Mouse (Mus musculus) hindbrain, embryonic 14.5 days (tissue): ENCODE results near the gene Gtf2e1. TPM values are rescaled to one million over a fixed set of nuclear protein-coding genes. Genes with fewer than 3 reads are reported as not detected.

Source experiments
- ATAC-seq: fragments of 200-750 bp; cut with Nextera tagmentation; 2 replicates; pipeline ENCODE4 v1.8.0; 2017; ENCODE audit warnings: moderate number of reproducible peaks, mild to moderate bottlenecking, moderate TSS enrichment, moderate library complexity; ENCODE audit not compliant: low FRiP score
- DNase-seq: peaks from one replicate; pipeline ENCODE4 v3.0.0-alpha.2; 2015; ENCODE audit warnings: low spot score
- H3K27ac ChIP-seq: fragments of 300-500 bp; sonication (generic); 2 replicates; pipeline ENCODE4 v1.5.1; 2014; ENCODE audit warnings: mild to moderate bottlenecking, moderate library complexity
- H3K27me3 ChIP-seq: fragments of 300-500 bp; sonication (generic); 2 replicates; pipeline ENCODE4 v1.6.1; 2014; ENCODE audit warnings: mild to moderate bottlenecking, low read length, mixed read lengths; ENCODE audit not compliant: control insufficient read depth, insufficient read depth
- H3K36me3 ChIP-seq: fragments of 300-500 bp; sonication (generic); replicated peaks from 2 replicates; pipeline ENCODE4 v1.6.1; 2014; ENCODE audit not compliant: control insufficient read depth, insufficient read depth
- H3K4me1 ChIP-seq: fragments of 300-500 bp; sonication (generic); replicated peaks from 2 replicates; pipeline ENCODE4 v1.6.1; 2014; ENCODE audit warnings: antibody characterized with exemption, low read length, mixed read lengths; ENCODE audit not compliant: control insufficient read depth, insufficient read depth
- H3K4me2 ChIP-seq: fragments of 300-500 bp; sonication (generic); replicated peaks from 2 replicates; pipeline ENCODE4 v1.6.1; 2014; ENCODE audit warnings: mild to moderate bottlenecking, moderate library complexity
- H3K4me3 ChIP-seq: fragments of 300-500 bp; sonication (generic); replicated peaks from 2 replicates; pipeline ENCODE4 v1.5.1; 2014; ENCODE audit warnings: mild to moderate bottlenecking, low read length
- H3K9ac ChIP-seq: fragments of 300-500 bp; sonication (generic); 2 replicates; pipeline ENCODE4 v1.6.1; 2014
- H3K9me3 ChIP-seq: fragments of 300-500 bp; sonication (generic); 2 replicates; pipeline ENCODE4 v1.6.1; 2016; ENCODE audit warnings: low read length; ENCODE audit not compliant: control insufficient read depth
- WGBS: fragments of 180-500 bp; shearing (Covaris S2); extraction: QIAGEN DNeasy Blood & Tissue Kit; methylation state at CpG from one replicate; pipeline ENCODE4 v1.1.7; 2014; 5-methylcytosine and 5-hydroxymethylcytosine counted together
- polyA plus RNA-seq: library from polyadenylated mRNA; unstranded; fragments of >200 nt; fragmentation: Nextera tagmentation; extraction: Ambion mirVana; gene quantifications from 2 replicates; pipeline ENCODE4 v1.2.1, GENCODE M21; 2014

Gtf2e1 gene
- polyA plus RNA-seq, 1 experiment from 2014 or later = 29.0 TPM

GRCm38 (mm10) chr16:37511489-37511888 lies 28.1 kb downstream of the Gtf2e1 start:
- Histone ChIP-seq H3K36me3 (peaks cover 45% of the 10 kb centered on the region), H3K27ac (no peak overlapping the region), H3K27me3 (no peaks in the 10 kb centered on the region), H3K4me2 (no peak overlapping the region), H3K4me1 (peaks cover 11% of the 10 kb centered on the region; the same call in 1 of the 2 replicates), H3K9ac (no peak overlapping the region), H3K9me3 (no peaks in the 10 kb centered on the region), H3K4me3 (no peak overlapping the region)
- WGBS = 88% methylated on average over 15 of the region's 15 CpGs
- DNase-seq = no peak
- no peak for ATAC-seq

GRCm38 (mm10) chr16:37506751-37507150 lies 32.8 kb downstream of the Gtf2e1 start:
- Histone ChIP-seq H3K4me3 (no peak overlapping the region), H3K9ac (no peak overlapping the region), H3K27me3 (no peaks in the 10 kb centered on the region), H3K9me3 (no peaks in the 10 kb centered on the region), H3K4me1 (peaks cover 11% of the 10 kb centered on the region; the same call in 1 of the 2 replicates), H3K4me2 (no peak overlapping the region), H3K36me3 (peaks cover 19% of the 10 kb centered on the region), H3K27ac (no peak overlapping the region)
- no peak for ATAC-seq
- 78% methylated on average over 9 of the region's 9 CpGs for WGBS
- no peak for DNase-seq

GRCm38 (mm10) chr16:37504517-37504916 lies 35.1 kb downstream of the Gtf2e1 start:
- Histone ChIP-seq H3K9ac (no peak overlapping the region), H3K4me1 (peaks cover 11% of the 10 kb centered on the region; the same call in 1 of the 2 replicates), H3K27me3 (no peaks in the 10 kb centered on the region), H3K36me3 (no peaks in the 10 kb centered on the region), H3K27ac (no peak overlapping the region), H3K4me2 (no peak overlapping the region), H3K4me3 (no peak overlapping the region), H3K9me3 (no peaks in the 10 kb centered on the region)
- DNase-seq = no peak
- 52% methylated on average over 1 of the region's 1 CpGs for WGBS
- ATAC-seq = no peak

DNA sequence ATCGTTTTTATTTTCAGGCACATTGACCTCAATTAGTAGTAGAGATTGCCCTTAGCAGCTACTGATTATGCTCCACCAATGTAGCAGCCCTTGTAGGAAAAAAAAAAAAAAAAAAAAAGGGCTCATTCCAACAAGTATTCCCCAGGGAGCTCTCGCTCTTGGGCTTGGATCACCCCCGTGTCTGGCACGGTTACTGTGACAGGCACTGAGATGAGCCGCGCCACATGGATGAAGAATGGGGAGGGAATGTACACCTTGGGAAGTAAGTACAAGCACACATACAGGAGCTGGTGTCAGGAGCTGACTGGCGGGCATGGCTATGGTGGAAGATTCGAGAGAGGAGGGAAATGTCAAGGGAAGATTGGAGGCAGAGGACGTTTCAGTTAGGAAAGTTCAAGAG lies 41.0 kb downstream of the Gtf2e1 start:
- no peak for DNase-seq
- no peak overlapping the region for H3K27ac ChIP-seq
- no peaks in the 10 kb centered on the region for H3K4me1 ChIP-seq
- no peaks in the 10 kb centered on the region for H3K9me3 ChIP-seq
- ATAC-seq = no peak
- H3K36me3 ChIP-seq = no peaks in the 10 kb centered on the region
- no peaks in the 10 kb centered on the region for H3K27me3 ChIP-seq
- H3K9ac ChIP-seq = no peak overlapping the region
- WGBS = 62% methylated on average over 9 of the region's 9 CpGs
- H3K4me3 ChIP-seq = no peak overlapping the region
- H3K4me2 ChIP-seq = no peak overlapping the region

DNA sequence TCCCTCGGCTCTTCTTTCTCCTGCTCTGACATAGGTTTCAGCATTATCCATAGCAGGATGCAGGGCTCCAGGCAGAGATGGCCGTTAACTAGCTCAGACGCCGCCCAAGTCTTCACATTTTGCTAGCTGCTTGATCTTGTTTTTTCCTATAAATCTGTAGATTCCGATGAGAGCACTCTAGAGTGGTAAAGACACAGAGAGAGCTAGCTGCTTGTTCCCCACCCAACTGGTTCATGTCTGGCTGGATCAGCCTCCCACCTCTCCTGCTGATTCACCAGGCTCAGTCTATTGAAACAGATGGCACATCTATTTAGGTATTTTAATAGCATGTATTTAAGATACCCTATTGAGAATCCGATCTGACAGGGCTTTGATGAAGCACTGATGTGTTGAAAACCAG lies 44.6 kb downstream of the Gtf2e1 start:
- DNase-seq (no peak), ATAC-seq (no peak)
- Histone ChIP-seq H3K27me3 (no peaks in the 10 kb centered on the region), H3K9ac (no peak overlapping the region), H3K9me3 (no peaks in the 10 kb centered on the region), H3K36me3 (no peaks in the 10 kb centered on the region), H3K4me3 (no peak overlapping the region), H3K27ac (no peak overlapping the region), H3K4me1 (no peaks in the 10 kb centered on the region), H3K4me2 (no peak overlapping the region)
- 80% methylated on average over 6 of the region's 6 CpGs for WGBS

DNA sequence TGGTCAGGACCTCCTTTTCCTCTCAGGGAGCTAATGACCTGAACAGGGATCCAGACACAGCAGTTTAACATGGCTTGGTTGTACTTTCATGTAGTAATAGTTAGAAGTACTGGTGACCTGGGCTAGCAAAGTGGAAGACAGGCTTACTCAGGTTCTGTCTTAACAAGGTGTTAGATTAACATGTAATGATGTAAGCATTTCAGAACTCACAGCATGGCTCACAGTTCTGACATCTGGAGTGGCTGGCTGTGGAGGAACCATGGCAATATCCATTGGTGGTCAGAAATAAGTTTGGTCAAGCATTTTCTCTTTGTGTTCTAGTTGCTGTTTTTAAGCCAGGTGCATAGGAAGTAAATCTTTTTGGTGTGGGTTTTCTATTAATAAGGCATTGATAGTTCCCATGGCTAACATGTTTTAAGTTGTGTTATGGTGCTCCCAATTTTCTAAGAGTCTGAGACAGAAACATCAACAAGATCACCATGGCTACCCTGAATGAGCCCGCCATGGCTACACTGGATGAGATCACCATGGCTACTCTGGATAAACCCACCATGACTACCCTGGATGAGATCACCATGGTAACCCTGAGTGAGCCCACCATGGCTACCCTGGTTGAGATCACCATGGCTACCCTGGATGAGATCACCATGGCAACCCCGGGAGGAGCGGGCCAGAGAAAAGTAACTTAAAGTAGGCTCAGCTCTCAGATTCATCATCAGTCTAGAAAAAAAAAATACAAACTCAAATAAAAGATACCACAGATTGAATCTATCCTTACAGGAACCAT lies 52.6 kb downstream of the Gtf2e1 start:
- Histone ChIP-seq H3K9ac (no peak overlapping the region), H3K9me3 (no peaks in the 10 kb centered on the region), H3K4me3 (no peak overlapping the region), H3K36me3 (no peaks in the 10 kb centered on the region), H3K4me2 (no peak overlapping the region), H3K27ac (no peak overlapping the region), H3K27me3 (no peaks in the 10 kb centered on the region), H3K4me1 (0 out of 2 replicates have a peak, but pooled peaks cover 7% of the 10 kb centered on the region)
- ATAC-seq = peak; percentile 92
- 14% methylated on average over 3 of the region's 3 CpGs for WGBS
- DNase-seq = peak; percentile 73

- Histone ChIP-seq H3K4me2 (no peak overlapping the region), H3K27me3 (no peaks in the 10 kb centered on the region), H3K27ac (peak overlapping the region; percentile 47; the same call in 1 of the 2 replicates), H3K36me3 (no peaks in the 10 kb centered on the region), H3K9me3 (no peaks in the 10 kb centered on the region), H3K9ac (no peak overlapping the region), H3K4me3 (no peak overlapping the region), H3K4me1 (0 out of 2 replicates have a peak, but pooled peaks cover 3% of the 10 kb centered on the region)
- DNase-seq (no peak), ATAC-seq (no peak)
- WGBS = 50% methylated on average over 10 of the region's 10 CpGs
Observed at GRCm38 (mm10) chr16:37478311-37479291, 61.0 kb downstream of the Gtf2e1 start.

GRCm38 (mm10) chr16:37472620-37473312 lies 66.8 kb downstream of the Gtf2e1 start:
- H3K27ac ChIP-seq = peak overlapping the region; percentile 54; the same call in 1 of the 2 replicates
- H3K4me2 ChIP-seq = no peak overlapping the region
- no peak overlapping the region for H3K4me3 ChIP-seq
- no peak overlapping the region for H3K9ac ChIP-seq
- WGBS = 54% methylated on average over 5 of the region's 5 CpGs
- DNase-seq (no peak), ATAC-seq (no peak; the same call in 1 of the 2 replicates)
- H3K9me3 ChIP-seq = no peaks in the 10 kb centered on the region
- H3K27me3 ChIP-seq = no peaks in the 10 kb centered on the region
- H3K4me1 ChIP-seq = peaks cover 15% of the 10 kb centered on the region; the same call in 1 of the 2 replicates
- H3K36me3 ChIP-seq = no peaks in the 10 kb centered on the region
